ENCODE assay signal across 9 mouse cellular contexts in the genomic region with DNA sequence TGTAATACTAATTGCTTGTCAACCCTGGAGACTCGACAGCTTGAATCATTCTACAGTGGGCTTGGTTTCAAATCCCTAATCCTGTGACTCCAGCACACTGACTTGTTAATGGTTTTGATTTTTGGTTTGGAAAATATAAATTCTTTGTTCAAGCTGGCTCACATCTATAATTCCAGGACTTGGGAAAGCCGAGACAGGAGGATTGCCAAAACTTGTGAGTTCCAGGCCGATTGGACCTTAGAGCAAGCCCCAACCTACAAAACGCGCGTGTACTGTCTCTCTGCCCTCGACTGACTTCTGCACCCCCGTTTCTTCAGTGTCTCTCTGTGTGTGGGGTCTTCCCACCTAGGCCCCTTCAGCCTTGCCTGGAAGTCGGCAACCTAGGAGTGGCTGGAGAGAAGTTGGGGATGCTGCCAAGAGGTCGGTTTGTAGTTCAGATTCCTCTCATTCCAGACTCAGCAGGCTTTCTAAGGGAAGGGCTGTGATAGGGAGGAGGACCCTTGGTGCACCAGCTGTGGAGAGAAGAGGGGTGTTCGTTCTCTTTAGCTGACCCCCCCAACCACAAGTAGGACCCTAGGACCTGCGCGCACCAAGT. TPM values are rescaled to one million over a fixed set of nuclear protein-coding genes. Genes with fewer than 3 reads are reported as not detected.
DNase-seq lines count a peak whose midpoint lies in the region; ATAC-seq and TF ChIP-seq lines count a peak whose summit lies in the region.
"Had no signal": no experiment of that assay in that cellular context is flagged by ENCODE, and none has a peak within 500 bp of the region (broad histone marks: within the 10 kb centered on the region; RNA-seq: fewer than 3 reads in every experiment).

No protein-coding gene starts in this region.

- no peak overlapping the region for H3K4me3 ChIP-seq in hindbrain, embryonic 10.5 days
- H3K4me3 ChIP-seq in hindbrain, embryonic 16.5 days (ENCODE audit: low read length) = no peak overlapping the region
- H3K4me3 ChIP-seq in embryonic fibroblast, embryonic 13.5 days (ENCODE audit: insufficient read depth, low read length) = no peak overlapping the region
- H3K4me3 ChIP-seq in kidney, adult 2 months (ENCODE audit: insufficient read depth, low read depth, low read length) = no peak overlapping the region
- H3K4me3 ChIP-seq in midbrain, embryonic 12.5 days = no peak overlapping the region

- H3K9me3 ChIP-seq in hindbrain, embryonic 10.5 days = peaks cover 7% of the 10 kb centered on the region; the same call in 1 of the 2 replicates
- no peaks in the 10 kb centered on the region for H3K9me3 ChIP-seq in hindbrain, embryonic 16.5 days (ENCODE audit: control insufficient read depth, low read length)
- peaks cover 7% of the 10 kb centered on the region; the same call in 1 of the 2 replicates for H3K9me3 ChIP-seq in midbrain, embryonic 12.5 days

- peak overlapping the region; percentile 92 for H3K27ac ChIP-seq in hindbrain, embryonic 10.5 days
- no peak overlapping the region for H3K27ac ChIP-seq in hindbrain, embryonic 16.5 days (ENCODE audit: low read depth, low read length)
- H3K27ac ChIP-seq in embryonic fibroblast, embryonic 13.5 days (ENCODE audit: insufficient read depth, low read length) = peak overlapping the region; percentile 84
- H3K27ac ChIP-seq in kidney, adult 2 months (ENCODE audit: insufficient read depth, low read depth, low read length) = peak overlapping the region; percentile 46; the same call in 1 of the 2 replicates
- H3K27ac ChIP-seq in midbrain, embryonic 12.5 days (replicated peaks) = peak overlapping the region; percentile 80

- H3K4me1 ChIP-seq in hindbrain, embryonic 10.5 days (replicated peaks) = peaks cover 56% of the 10 kb centered on the region
- H3K4me1 ChIP-seq in hindbrain, embryonic 16.5 days (ENCODE audit: control insufficient read depth, insufficient read depth, low read depth, low read length) = peaks cover 16% of the 10 kb centered on the region
- peaks cover 9% of the 10 kb centered on the region; the same call in 1 of the 2 replicates for H3K4me1 ChIP-seq in embryonic fibroblast, embryonic 13.5 days (ENCODE audit: control insufficient read depth, insufficient read depth, low read length)
- 0 out of 2 replicates have a peak, but pooled peaks cover 3% of the 10 kb centered on the region for H3K4me1 ChIP-seq in kidney, adult 2 months (ENCODE audit: control insufficient read depth, insufficient read depth, low read length)
- peaks cover 44% of the 10 kb centered on the region for H3K4me1 ChIP-seq in midbrain, embryonic 12.5 days

- no peaks in the 10 kb centered on the region for H3K36me3 ChIP-seq in hindbrain, embryonic 10.5 days
- no peaks in the 10 kb centered on the region for H3K36me3 ChIP-seq in hindbrain, embryonic 16.5 days (ENCODE audit: control insufficient read depth, insufficient read depth, low read length)
- no peaks in the 10 kb centered on the region for H3K36me3 ChIP-seq in kidney, adult 2 months (ENCODE audit: control insufficient read depth, insufficient read depth, low read length)
- no peaks in the 10 kb centered on the region for H3K36me3 ChIP-seq in midbrain, embryonic 12.5 days

- WGBS in hindbrain, embryonic 10.5 days = 15% methylated on average over 13 of the region's 13 CpGs
- WGBS in hindbrain, embryonic 16.5 days = 20% methylated on average over 13 of the region's 13 CpGs
- 43% methylated on average over 13 of the region's 13 CpGs for WGBS in kidney, adult 2 months
- 18% methylated on average over 13 of the region's 13 CpGs for WGBS in midbrain, embryonic 12.5 days

- peaks cover 25% of the 10 kb centered on the region for H3K27me3 ChIP-seq in hindbrain, embryonic 10.5 days (ENCODE audit: insufficient read depth, poor library complexity, severe bottlenecking)
- H3K27me3 ChIP-seq in hindbrain, embryonic 16.5 days (replicated peaks; ENCODE audit: control insufficient read depth, insufficient read depth, low read length) = no peaks in the 10 kb centered on the region; the same call in 1 of the 2 replicates
- no peaks in the 10 kb centered on the region for H3K27me3 ChIP-seq in kidney, adult 2 months (replicated peaks; ENCODE audit: control insufficient read depth, insufficient read depth, low read length)
- peaks cover 47% of the 10 kb centered on the region for H3K27me3 ChIP-seq in midbrain, embryonic 12.5 days

- peak; percentile 34 for DNase-seq in hindbrain, embryonic 10.5 days (ENCODE audit: low spot score)
- DNase-seq in kidney, adult 2 months = peak; percentile 56
- no peak for DNase-seq in layer of hippocampus, adult 18-20 months (ENCODE audit: low spot score in 2 of 2)
- DNase-seq in layer of hippocampus, adult 8-10 months (ENCODE audit: low spot score in 2 of 2) = no peak
- no peak for DNase-seq in adrenal gland, adult 18-20 months (ENCODE audit: low spot score in 2 of 2)

- TF ChIP-seq CTCF in embryonic fibroblast, embryonic 13.5 days (IDR thresholded peaks at IDR 0.05; ENCODE audit: borderline replicate concordance, insufficient read depth, low read length) = no peak
- TF ChIP-seq CTCF in kidney, adult 2 months (conservative IDR thresholded peaks at IDR 0.05; ENCODE audit: insufficient read depth, insufficient read length, low read depth, low read length) = no peak

- no peak for ATAC-seq in hindbrain, embryonic 16.5 days
- no peak for ATAC-seq in midbrain, embryonic 12.5 days (ENCODE audit: low FRiP score, low read depth)

- TF ChIP-seq POLR2A in embryonic fibroblast, embryonic 13.5 days (IDR thresholded peaks at IDR 0.05; ENCODE audit: low read depth, low read length) = peak; percentile 21; the same call in 1 of the 2 replicates
- TF ChIP-seq POLR2A in kidney, adult 2 months (IDR thresholded peaks at IDR 0.05; ENCODE audit: low read depth, low read length) = no peak

- H3K4me2 ChIP-seq in hindbrain, embryonic 16.5 days (ENCODE audit: low read length) = no peak overlapping the region
- H3K4me2 ChIP-seq in midbrain, embryonic 12.5 days (replicated peaks) = 0 out of 2 replicates have a peak overlapping the region, but pooled peaks have one; percentile 32

- H3K9ac ChIP-seq in hindbrain, embryonic 16.5 days (ENCODE audit: low read depth, low read length) = no peak overlapping the region
- H3K9ac ChIP-seq in midbrain, embryonic 12.5 days (replicated peaks) = no peak overlapping the region

RNA-seq across cellular contexts. Expression of gene Gm11627, which starts 2.9 kb away (rescaled TPM):
- polyA plus RNA-seq in hindbrain, embryonic 10.5 days (2016; fragmentation: Nextera tagmentation; extraction: Ambion mirVana) = 9.0 and 9.1 TPM in 2 replicates
- polyA plus RNA-seq in hindbrain, embryonic 16.5 days (2015; fragmentation: Nextera tagmentation; extraction: Ambion mirVana) = 2.8 and 4.1 TPM in 2 replicates
- 2.5 and 3.2 TPM in 2 replicates for polyA plus RNA-seq in embryonic fibroblast, embryonic 13.5 days (2011; ENCODE audit: insufficient read length, low read depth, missing spikeins)
- polyA plus RNA-seq in kidney, adult 2 months (2012; rRNA removed) = 0.59 and 0.68 TPM in 2 replicates
- polyA plus RNA-seq in midbrain, embryonic 12.5 days (2016; fragmentation: Nextera tagmentation; extraction: Ambion mirVana) = 8.3 and 10.5 TPM in 2 replicates
- 1 to 10 TPM; 2.5 to 3.8 TPM for total RNA-seq in layer of hippocampus, adult 18-20 months (2021)
- 1 to 10 TPM in 3 of 4 experiments, under 1 TPM in 1; 0.93 to 2.8 (median 1.6) TPM for total RNA-seq in layer of hippocampus, adult 8-10 months (2022)
- total RNA-seq in adrenal gland, adult 18-20 months (2021) = not detected

RNA-seq across cellular contexts. Expression of gene Fzd2, which starts 22.1 kb away (rescaled TPM):
- 31.8 and 36.9 TPM in 2 replicates for polyA plus RNA-seq in hindbrain, embryonic 10.5 days (2016; fragmentation: Nextera tagmentation; extraction: Ambion mirVana)
- 6.0 and 6.7 TPM in 2 replicates for polyA plus RNA-seq in hindbrain, embryonic 16.5 days (2015; fragmentation: Nextera tagmentation; extraction: Ambion mirVana)
- 54.6 and 75.0 TPM in 2 replicates for polyA plus RNA-seq in embryonic fibroblast, embryonic 13.5 days (2011; ENCODE audit: insufficient read length, low read depth, missing spikeins)
- polyA plus RNA-seq in kidney, adult 2 months (2012; rRNA removed) = 8.5 and 12.2 TPM in 2 replicates
- polyA plus RNA-seq in midbrain, embryonic 12.5 days (2016; fragmentation: Nextera tagmentation; extraction: Ambion mirVana) = 34.7 and 37.9 TPM in 2 replicates
- 1 to 10 TPM; 7.3 to 7.5 TPM for total RNA-seq in layer of hippocampus, adult 18-20 months (2021)
- total RNA-seq in layer of hippocampus, adult 8-10 months (2022) = 1 to 10 TPM; 5.9 to 7.3 (median 6.1) TPM
- 1 to 10 TPM; 2.6 to 3.6 TPM for total RNA-seq in adrenal gland, adult 18-20 months (2021)
- total RNA-seq: MEL had no signal

RNA-seq across cellular contexts. Expression of gene Gpatch8, which starts 25.9 kb away (rescaled TPM):
- polyA plus RNA-seq in hindbrain, embryonic 10.5 days (2016; fragmentation: Nextera tagmentation; extraction: Ambion mirVana) = 63.0 and 66.5 TPM in 2 replicates
- polyA plus RNA-seq in hindbrain, embryonic 16.5 days (2015; fragmentation: Nextera tagmentation; extraction: Ambion mirVana) = 52.9 and 60.5 TPM in 2 replicates
- 36.6 and 40.7 TPM in 2 replicates for polyA plus RNA-seq in embryonic fibroblast, embryonic 13.5 days (2011; ENCODE audit: insufficient read length, low read depth, missing spikeins)
- polyA plus RNA-seq in kidney, adult 2 months (2012; rRNA removed) = 11.6 and 12.4 TPM in 2 replicates
- polyA plus RNA-seq in midbrain, embryonic 12.5 days (2016; fragmentation: Nextera tagmentation; extraction: Ambion mirVana) = 72.0 and 78.5 TPM in 2 replicates
- 10 to 100 TPM; 47.5 to 48.8 TPM for total RNA-seq in layer of hippocampus, adult 18-20 months (2021)
- total RNA-seq in layer of hippocampus, adult 8-10 months (2022) = 10 to 100 TPM; 49.2 to 66.6 (median 52.9) TPM
- 10 to 100 TPM; 24.6 to 29.8 TPM for total RNA-seq in adrenal gland, adult 18-20 months (2021)

Comparison
In these comparisons a context has a peak if more than half of its experiments do, and no peak if none do; other contexts are left out.
1. DNase-seq: peak in hindbrain, embryonic 10.5 days (single experiment) and kidney, adult 2 months (single experiment); none in layer of hippocampus, adult 18-20 months (0 of 2), layer of hippocampus, adult 8-10 months (0 of 2) and adrenal gland, adult 18-20 months (0 of 2).